Mouse (Mus musculus) forebrain, embryonic 16.5 days (tissue): Measurements from ENCODE around the gene Pole2. TPM values are rescaled to one million over a fixed set of nuclear protein-coding genes. Genes with fewer than 3 reads are reported as not detected.
A peak's percentile ranks its signal among the peaks of the same experiment; 100 is the strongest.
"Not testable (repeated sequence)": the region's sequence is repeated elsewhere in the genome, so short reads cannot be mapped to it uniquely, and the experiment has no call there.

Source experiments
- ATAC-seq: fragments of 200-750 bp; cut with Nextera tagmentation; 2 replicates; pipeline ENCODE4 v1.8.0; 2017; ENCODE audit warnings: mild to moderate bottlenecking, moderate library complexity
- H3K27ac ChIP-seq: fragments of 300-500 bp; sonication (generic); 2 replicates; pipeline ENCODE4 v1.5.1; 2014; ENCODE audit warnings: low read length, control low read depth
- H3K27me3 ChIP-seq: fragments of 300-500 bp; sonication (generic); replicated peaks from 2 replicates; pipeline ENCODE4 v1.6.1; 2014; ENCODE audit warnings: low read length; ENCODE audit not compliant: control insufficient read depth, insufficient read depth
- H3K36me3 ChIP-seq: fragments of 300-500 bp; sonication (generic); 2 replicates; pipeline ENCODE4 v1.6.1; 2014; ENCODE audit not compliant: control insufficient read depth, insufficient read depth
- H3K4me1 ChIP-seq: fragments of 300-500 bp; sonication (generic); replicated peaks from 2 replicates; pipeline ENCODE4 v1.6.1; 2014; ENCODE audit warnings: low read length; ENCODE audit not compliant: control insufficient read depth, insufficient read depth
- H3K4me2 ChIP-seq: fragments of 300-500 bp; sonication (generic); 2 replicates; pipeline ENCODE4 v1.6.1; 2014; ENCODE audit warnings: mild to moderate bottlenecking, low read length, control low read depth
- H3K4me3 ChIP-seq: fragments of 300-500 bp; sonication (generic); replicated peaks from 2 replicates; pipeline ENCODE4 v1.5.1; 2014; ENCODE audit warnings: mild to moderate bottlenecking, low read length, control low read depth
- H3K9ac ChIP-seq: fragments of 300-500 bp; sonication (generic); replicated peaks from 2 replicates; pipeline ENCODE4 v1.6.1; 2014; ENCODE audit warnings: low read depth, low read length, control low read depth
- H3K9me3 ChIP-seq: fragments of 300-500 bp; sonication (generic); 2 replicates; pipeline ENCODE4 v1.6.1; 2016; ENCODE audit warnings: low read length; ENCODE audit not compliant: control insufficient read depth
- WGBS: fragments of 180-500 bp; shearing (Covaris S2); extraction: QIAGEN DNeasy Blood & Tissue Kit; methylation state at CpG from one replicate; pipeline ENCODE4 v1.1.7; 2014; 5-methylcytosine and 5-hydroxymethylcytosine counted together
- polyA plus RNA-seq: library from polyadenylated mRNA; unstranded; fragments of >200 nt; fragmentation: Nextera tagmentation; extraction: Ambion mirVana; gene quantifications from 2 replicates; pipeline ENCODE4 v1.2.1, GENCODE M21; 2015

The Pole2 gene
- polyA plus RNA-seq, 1 experiment from 2014 or later = 7.2 TPM

DNA sequence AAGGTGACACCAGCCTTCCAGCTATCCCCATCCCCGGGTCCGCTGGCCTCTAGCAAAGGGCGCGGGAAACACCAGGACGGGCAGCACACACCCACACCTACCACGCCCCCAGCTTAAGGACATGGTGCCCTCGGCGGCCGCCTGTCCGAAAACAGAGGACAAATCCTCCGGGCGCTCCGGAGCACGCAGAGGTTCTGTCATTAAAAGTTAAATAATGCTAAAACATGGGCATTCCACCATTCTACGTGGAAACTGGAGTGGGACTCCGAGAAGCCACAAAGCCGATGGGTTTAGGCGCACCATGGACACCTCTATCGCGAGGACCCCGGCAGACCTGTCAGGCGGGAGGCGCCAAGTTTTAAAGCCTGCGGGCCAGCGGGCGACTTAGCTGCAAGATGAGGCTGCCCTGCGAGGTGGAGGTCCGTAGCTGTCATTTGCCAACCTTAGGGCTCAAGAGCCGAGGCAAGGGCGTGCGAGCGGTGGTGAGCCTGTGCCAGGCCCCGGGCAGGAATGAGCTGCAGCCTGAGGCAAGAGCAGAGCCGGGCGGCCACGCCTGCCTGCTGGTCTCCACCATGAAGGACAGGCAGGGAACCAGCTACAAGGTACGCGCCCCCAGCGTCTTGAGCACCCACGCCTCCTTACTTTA, 59.4 kb downstream of the Pole2 start, which contains the start of gene Lrr1:
Gene Lrr1 (plus strand): TSS at position 354 of the 646 bp plus-strand sequence.
- peaks cover 10% of the 10 kb centered on the region for H3K4me1 ChIP-seq
- peak within 1 kb of the TSS; percentile 87 for H3K4me3 ChIP-seq
- peak; percentile 95 for ATAC-seq
- WGBS = under 1% methylated on average over 40 of the region's 40 CpGs
- peak within 1 kb of the TSS; percentile 81 for H3K27ac ChIP-seq
- no peaks in the 10 kb centered on the region for H3K36me3 ChIP-seq
- peak within 1 kb of the TSS; percentile 91 for H3K4me2 ChIP-seq
- peak within 1 kb of the TSS; percentile 79 for H3K9ac ChIP-seq
- no peaks in the 10 kb centered on the region for H3K27me3 ChIP-seq
- no peaks in the 10 kb centered on the region for H3K9me3 ChIP-seq

- H3K4me1 ChIP-seq = peaks cover 10% of the 10 kb centered on the region
- no peaks in the 10 kb centered on the region for H3K27me3 ChIP-seq
- H3K4me3 ChIP-seq = peak overlapping the region; percentile 87
- H3K36me3 ChIP-seq = no peaks in the 10 kb centered on the region
- peak overlapping the region; percentile 91 for H3K4me2 ChIP-seq
- ATAC-seq = peak; percentile 57
- peak overlapping the region; percentile 79 for H3K9ac ChIP-seq
- WGBS = 6% methylated on average over 18 of the region's 18 CpGs
- H3K27ac ChIP-seq = no peak overlapping the region; the same call in 1 of the 2 replicates
- H3K9me3 ChIP-seq = no peaks in the 10 kb centered on the region
These were observed 60.1 kb downstream of the Pole2 start for GRCm38 (mm10) chr12:69167656-69168460.

- not testable (repeated sequence) for H3K36me3 ChIP-seq, H3K27me3 ChIP-seq, H3K4me1 ChIP-seq, H3K27ac ChIP-seq, H3K4me2 ChIP-seq, H3K9ac ChIP-seq, H3K9me3 ChIP-seq, H3K4me3 ChIP-seq, ATAC-seq
- WGBS = 74% methylated on average over 8 of the region's 8 CpGs
These were observed 61.0 kb downstream of the Pole2 start for GRCm38 (mm10) chr12:69166861-69167581.

DNA sequence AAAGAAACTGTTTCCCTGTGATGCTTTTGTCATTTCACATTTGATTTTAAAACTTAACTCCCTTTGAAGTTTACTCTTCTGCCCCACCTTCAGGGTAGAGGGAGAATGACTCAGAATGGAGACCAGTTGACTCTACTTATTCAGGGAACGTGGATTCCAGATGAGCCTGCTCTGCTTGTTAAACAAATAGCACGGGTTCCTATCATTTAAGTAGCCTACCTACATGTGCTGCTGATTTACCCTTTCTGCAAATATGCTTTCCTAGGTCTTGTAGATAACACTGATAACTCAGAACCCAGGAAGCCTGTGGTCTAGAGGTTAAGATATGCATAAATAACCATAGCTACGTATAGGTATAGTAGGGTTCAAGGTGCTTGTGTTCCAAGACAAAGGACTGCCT, 63.1 kb downstream of the Pole2 start:
- Histone ChIP-seq H3K9ac (no peak overlapping the region), H3K4me1 (peaks cover 10% of the 10 kb centered on the region), H3K9me3 (no peaks in the 10 kb centered on the region), H3K4me3 (no peak overlapping the region), H3K36me3 (no peaks in the 10 kb centered on the region), H3K27me3 (no peaks in the 10 kb centered on the region), H3K4me2 (no peak overlapping the region), H3K27ac (no peak overlapping the region)
- no peak for ATAC-seq
- 63% methylated on average over 3 of the region's 3 CpGs for WGBS

- H3K27ac ChIP-seq, H3K36me3 ChIP-seq, H3K4me3 ChIP-seq, H3K4me1 ChIP-seq, H3K4me2 ChIP-seq, H3K9me3 ChIP-seq, H3K27me3 ChIP-seq, H3K9ac ChIP-seq, ATAC-seq: not testable (repeated sequence)
- 92% methylated on average over 4 of the region's 4 CpGs for WGBS
These were observed 64.4 kb downstream of the Pole2 start for GRCm38 (mm10) chr12:69163586-69163985.

- ATAC-seq, H3K9me3 ChIP-seq, H3K4me3 ChIP-seq, H3K4me2 ChIP-seq, H3K9ac ChIP-seq, H3K27me3 ChIP-seq, H3K4me1 ChIP-seq, H3K27ac ChIP-seq: not testable (repeated sequence)
- 71% methylated on average over 2 of the region's 2 CpGs for WGBS
- H3K36me3 ChIP-seq = peaks cover 13% of the 10 kb centered on the region
These were observed 67.3 kb downstream of the Pole2 start for GRCm38 (mm10) chr12:69160677-69161076.

- no peaks in the 10 kb centered on the region for H3K9me3 ChIP-seq
- ATAC-seq = no peak
- WGBS = 4% methylated on average over 9 of the region's 9 CpGs
- peak overlapping the region; percentile 4; the same call in 1 of the 2 replicates for H3K4me2 ChIP-seq
- H3K36me3 ChIP-seq = peaks cover 13% of the 10 kb centered on the region
- H3K4me3 ChIP-seq = peak overlapping the region; percentile 17; the same call in 1 of the 2 replicates
- no peak overlapping the region for H3K9ac ChIP-seq
- H3K27me3 ChIP-seq = no peaks in the 10 kb centered on the region
- 0 out of 2 replicates have a peak overlapping the region, but pooled peaks have one; percentile 46 for H3K27ac ChIP-seq
- peaks cover 9% of the 10 kb centered on the region for H3K4me1 ChIP-seq
These were observed 68.4 kb downstream of the Pole2 start for GRCm38 (mm10) chr12:69159578-69159940.

- ATAC-seq = peak; percentile 99
These were observed 69.0 kb downstream of the Pole2 start, which contains the start of gene Rps29 for GRCm38 (mm10) chr12:69158765-69159577. Gene Rps29, minus strand, starts transcription at chr12:69159186.

More at GRCm38 (mm10) chr12:69158765-69159577, 69.0 kb downstream of the Pole2 start, which contains the start of gene Rps29:
- under 1% methylated on average over 57 of the region's 68 CpGs for WGBS
- not testable (repeated sequence) for H3K9me3 ChIP-seq, H3K27me3 ChIP-seq, H3K4me1 ChIP-seq
- peak within 1 kb of the TSS; percentile 74 for H3K4me2 ChIP-seq
- peak within 1 kb of the TSS; percentile 73 for H3K4me3 ChIP-seq
- peak within 1 kb of the TSS; percentile 84 for H3K9ac ChIP-seq
- peak within 1 kb of the TSS; percentile 93 for H3K27ac ChIP-seq
- peaks cover 13% of the 10 kb centered on the region for H3K36me3 ChIP-seq
